Mouse (Mus musculus) limb, embryonic 11.5 days (tissue): ENCODE data around the gene Tvp23a. TPM values are rescaled to one million over a fixed set of nuclear protein-coding genes. Genes with fewer than 3 reads are reported as not detected.
A peak's percentile ranks its signal among the peaks of the same experiment; 100 is the strongest.

Source experiments
- ATAC-seq: fragments of 200-750 bp; cut with Nextera tagmentation; 2 replicates; pipeline ENCODE4 v1.8.0; 2017; ENCODE audit warnings: low read depth; ENCODE audit not compliant: insufficient number of reproducible peaks, low FRiP score, low TSS enrichment
- DNase-seq: peaks from one replicate; pipeline ENCODE4 v3.0.0-alpha.2; 2015; ENCODE audit warnings: low spot score
- H3K27ac ChIP-seq: fragments of 300-500 bp; sonication (generic); replicated peaks from 2 replicates; pipeline ENCODE4 v1.5.1; 2014; ENCODE audit warnings: low read depth, mild to moderate bottlenecking, low read length
- H3K27me3 ChIP-seq: fragments of 300-500 bp; sonication (generic); 2 replicates; pipeline ENCODE4 v1.6.1; 2014; ENCODE audit warnings: mild to moderate bottlenecking, low read length, mixed read lengths; ENCODE audit not compliant: control insufficient read depth, insufficient read depth
- H3K36me3 ChIP-seq: fragments of 300-500 bp; sonication (generic); 2 replicates; pipeline ENCODE4 v1.6.1; 2014; ENCODE audit warnings: mild to moderate bottlenecking, low read length, moderate library complexity, mixed read lengths; ENCODE audit not compliant: control insufficient read depth, insufficient read depth
- H3K4me1 ChIP-seq: fragments of 300-500 bp; sonication (generic); 2 replicates; pipeline ENCODE4 v1.6.1; 2014; ENCODE audit warnings: low read length, mixed read lengths; ENCODE audit not compliant: control insufficient read depth, insufficient read depth
- H3K4me2 ChIP-seq: fragments of 300-500 bp; sonication (generic); 2 replicates; pipeline ENCODE4 v1.6.1; 2014; ENCODE audit warnings: low read depth, mild to moderate bottlenecking, moderate library complexity; ENCODE audit not compliant: severe bottlenecking
- H3K4me3 ChIP-seq: fragments of 300-500 bp; sonication (generic); 2 replicates; pipeline ENCODE4 v1.5.1; 2014; ENCODE audit warnings: low read depth, low read length
- H3K9ac ChIP-seq: fragments of 300-500 bp; sonication (generic); 2 replicates; pipeline ENCODE4 v1.6.1; 2014; ENCODE audit warnings: mild to moderate bottlenecking, low read length
- H3K9me3 ChIP-seq: fragments of 300-500 bp; sonication (generic); 2 replicates; pipeline ENCODE4 v1.6.1; 2016; ENCODE audit warnings: low read length; ENCODE audit not compliant: control insufficient read depth
- WGBS: fragments of 180-500 bp; shearing (Covaris S2); extraction: QIAGEN DNeasy Blood & Tissue Kit; methylation state at CpG from one replicate; pipeline ENCODE4 v1.1.7; 2014; 5-methylcytosine and 5-hydroxymethylcytosine counted together
- polyA plus RNA-seq: library from polyadenylated mRNA; unstranded; fragments of >200 nt; fragmentation: Nextera tagmentation; extraction: Ambion mirVana; gene quantifications from 2 replicates; pipeline ENCODE4 v1.2.1, GENCODE M21; 2014

Tvp23a gene
- polyA plus RNA-seq, 1 experiment from 2014 or later, result 19.4 TPM

- 35% methylated on average over 11 of the region's 11 CpGs for WGBS
- no peak for DNase-seq
- H3K4me1 ChIP-seq, result peaks cover 5% of the 10 kb centered on the region; the same call in 1 of the 2 replicates
- no peak for ATAC-seq
- H3K4me2 ChIP-seq, result no peak overlapping the region
- H3K4me3 ChIP-seq, result no peak overlapping the region
- H3K9ac ChIP-seq, result no peak overlapping the region
- no peaks in the 10 kb centered on the region for H3K27me3 ChIP-seq
- no peaks in the 10 kb centered on the region for H3K9me3 ChIP-seq
- H3K27ac ChIP-seq, result no peak overlapping the region
- no peaks in the 10 kb centered on the region for H3K36me3 ChIP-seq
Observed at GRCm38 (mm10) chr16:10467391-10468107, 20.4 kb upstream of the Tvp23a start.

GRCm38 (mm10) chr16:10465011-10465681 lies 18.0 kb upstream of the Tvp23a start:
- ATAC-seq (no peak), DNase-seq (no peak)
- no peaks in the 10 kb centered on the region for H3K36me3 ChIP-seq
- H3K9ac ChIP-seq, result no peak overlapping the region
- no peak overlapping the region for H3K4me3 ChIP-seq
- peaks cover 5% of the 10 kb centered on the region; the same call in 1 of the 2 replicates for H3K4me1 ChIP-seq
- WGBS, result 11% methylated on average over 4 of the region's 4 CpGs
- H3K27ac ChIP-seq, result no peak overlapping the region
- no peaks in the 10 kb centered on the region for H3K9me3 ChIP-seq
- no peaks in the 10 kb centered on the region for H3K27me3 ChIP-seq
- H3K4me2 ChIP-seq, result no peak overlapping the region

GRCm38 (mm10) chr16:10461178-10461577 lies 14.0 kb upstream of the Tvp23a start:
- H3K9me3 ChIP-seq, result no peaks in the 10 kb centered on the region
- peaks cover 5% of the 10 kb centered on the region; the same call in 1 of the 2 replicates for H3K4me1 ChIP-seq
- 88% methylated on average over 2 of the region's 2 CpGs for WGBS
- no peaks in the 10 kb centered on the region for H3K36me3 ChIP-seq
- ATAC-seq (no peak), DNase-seq (no peak)
- no peak overlapping the region for H3K4me3 ChIP-seq
- H3K9ac ChIP-seq, result no peak overlapping the region
- H3K4me2 ChIP-seq, result no peak overlapping the region
- no peak overlapping the region for H3K27ac ChIP-seq
- H3K27me3 ChIP-seq, result no peaks in the 10 kb centered on the region

- Histone ChIP-seq H3K36me3 (no peaks in the 10 kb centered on the region), H3K4me2 (no peak overlapping the region), H3K9me3 (no peaks in the 10 kb centered on the region), H3K9ac (no peak overlapping the region), H3K4me3 (no peak overlapping the region), H3K27ac (no peak overlapping the region), H3K4me1 (peaks cover 9% of the 10 kb centered on the region), H3K27me3 (no peaks in the 10 kb centered on the region)
- WGBS, result 81% methylated on average over 2 of the region's 2 CpGs
- ATAC-seq (no peak), DNase-seq (no peak)
Observed at GRCm38 (mm10) chr16:10460188-10460587, 13.0 kb upstream of the Tvp23a start.

DNA sequence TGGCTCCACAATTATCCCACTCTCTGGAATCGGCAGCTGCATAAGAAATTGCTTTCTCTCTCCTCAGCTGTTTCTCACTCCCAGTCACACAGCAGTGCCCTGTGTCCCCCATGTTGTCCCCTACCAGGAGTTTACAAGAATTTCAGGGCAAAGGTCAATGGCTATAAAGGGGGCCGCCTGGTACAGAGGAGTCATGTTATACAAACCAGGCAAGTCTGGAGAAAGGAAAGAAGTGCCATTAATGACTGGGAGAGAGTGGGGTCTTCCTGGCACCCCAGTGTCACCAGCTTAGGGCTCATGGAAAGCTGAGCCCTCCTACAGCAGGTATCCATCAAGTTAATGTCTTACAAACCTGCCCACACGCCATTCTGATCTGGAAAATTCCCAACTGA lies 7.4 kb upstream of the Tvp23a start:
- H3K9ac ChIP-seq, result no peak overlapping the region
- H3K27ac ChIP-seq, result peak overlapping the region; percentile 59
- no peaks in the 10 kb centered on the region for H3K27me3 ChIP-seq
- no peaks in the 10 kb centered on the region for H3K36me3 ChIP-seq
- 0 out of 2 replicates have a peak overlapping the region, but pooled peaks have one; percentile 10 for H3K4me2 ChIP-seq
- no peaks in the 10 kb centered on the region for H3K9me3 ChIP-seq
- ATAC-seq, result peak; percentile 69
- H3K4me1 ChIP-seq, result peaks cover 19% of the 10 kb centered on the region
- WGBS, result 7% methylated on average over 3 of the region's 3 CpGs
- DNase-seq, result peak; percentile 75
- no peak overlapping the region for H3K4me3 ChIP-seq

DNA sequence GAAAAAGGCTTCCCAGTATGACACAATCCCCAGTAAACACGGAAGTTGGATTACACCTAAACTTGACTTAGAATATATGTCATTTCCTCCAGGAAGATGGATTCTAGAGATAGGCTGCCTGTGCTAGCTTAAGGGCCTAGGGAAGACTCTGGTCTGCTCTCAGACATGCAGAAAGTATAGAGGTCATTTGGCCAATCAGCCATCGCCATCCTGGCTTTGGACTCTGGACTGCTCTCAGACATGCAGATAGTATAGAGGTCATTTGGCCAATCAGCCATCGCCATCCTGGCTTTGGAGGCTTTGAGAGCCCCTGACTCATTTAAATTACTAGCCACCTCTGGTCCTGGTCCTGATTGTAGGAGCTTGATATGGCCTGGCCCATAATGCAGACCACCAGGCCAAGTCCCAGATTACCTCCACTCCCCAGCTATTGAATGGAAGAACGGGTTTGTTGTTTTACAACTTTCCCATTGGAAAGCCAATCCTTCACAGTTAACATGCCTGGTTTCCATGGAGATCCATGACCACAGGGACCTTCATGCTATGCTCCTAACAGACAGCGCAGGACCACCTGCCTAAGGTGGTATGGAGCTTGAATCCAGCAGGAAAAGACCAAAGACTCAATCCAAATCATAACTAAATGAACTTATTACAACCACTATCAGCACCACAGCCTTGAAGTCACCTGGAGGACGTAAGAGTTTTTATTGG lies 6.9 kb upstream of the Tvp23a start:
- Histone ChIP-seq H3K9ac (no peak overlapping the region), H3K27me3 (no peaks in the 10 kb centered on the region), H3K4me3 (no peak overlapping the region), H3K4me2 (0 out of 2 replicates have a peak overlapping the region, but pooled peaks have one; percentile 10), H3K36me3 (no peaks in the 10 kb centered on the region), H3K4me1 (peaks cover 19% of the 10 kb centered on the region), H3K9me3 (no peaks in the 10 kb centered on the region), H3K27ac (peak overlapping the region; percentile 59)
- 34% methylated on average over 6 of the region's 6 CpGs for WGBS
- ATAC-seq (peak; percentile 57), DNase-seq (no peak)

DNA sequence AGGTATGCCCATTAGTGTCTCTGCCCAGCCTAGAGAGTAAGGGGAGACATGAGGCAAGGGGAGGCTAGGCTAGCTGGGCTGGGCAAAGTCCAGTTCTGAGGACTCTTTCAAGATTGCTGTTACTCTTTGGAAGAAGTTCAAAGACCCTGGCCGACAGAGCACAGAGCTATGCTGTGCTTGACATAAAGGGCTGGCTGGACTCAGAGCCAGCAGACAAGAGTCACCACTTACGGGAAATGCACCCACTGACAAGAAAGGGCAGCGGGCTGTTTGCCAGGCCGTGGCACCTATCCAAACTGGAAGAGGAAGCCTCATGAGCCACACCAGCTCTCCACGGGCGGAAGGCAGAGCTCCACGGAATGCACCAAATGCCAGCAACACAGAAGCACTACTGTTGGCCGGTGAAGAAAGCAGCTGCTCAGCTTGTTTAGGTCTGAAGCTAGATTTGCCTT lies 5.3 kb upstream of the Tvp23a start:
- Histone ChIP-seq H3K9me3 (no peaks in the 10 kb centered on the region), H3K4me3 (no peak overlapping the region), H3K4me1 (peaks cover 23% of the 10 kb centered on the region), H3K27ac (no peak overlapping the region), H3K4me2 (no peak overlapping the region), H3K27me3 (no peaks in the 10 kb centered on the region), H3K36me3 (no peaks in the 10 kb centered on the region), H3K9ac (no peak overlapping the region)
- no peak for ATAC-seq
- WGBS, result 89% methylated on average over 8 of the region's 8 CpGs
- no peak for DNase-seq

DNA sequence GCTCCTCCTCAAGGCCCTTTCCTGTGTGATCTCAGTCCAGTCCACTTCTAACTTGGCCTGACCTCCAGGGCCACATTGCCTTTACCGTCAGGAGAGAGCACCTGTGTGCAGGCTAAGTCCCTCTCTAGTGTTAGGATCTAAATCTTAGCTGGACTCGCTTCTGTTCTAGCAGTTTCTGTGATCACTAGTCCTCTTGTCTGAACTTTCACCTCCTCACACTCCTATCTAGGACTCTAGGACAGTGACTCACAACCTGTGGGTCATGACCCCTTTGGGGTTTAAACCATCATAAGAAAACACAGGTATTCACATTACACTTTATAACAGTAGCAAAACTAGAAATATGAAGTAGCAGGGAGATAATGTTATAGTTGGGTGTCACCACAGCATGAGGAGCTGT lies 4.7 kb upstream of the Tvp23a start:
- H3K4me1 ChIP-seq, result peaks cover 24% of the 10 kb centered on the region
- 78% methylated on average over 2 of the region's 2 CpGs for WGBS
- H3K9ac ChIP-seq, result no peak overlapping the region
- no peaks in the 10 kb centered on the region for H3K9me3 ChIP-seq
- H3K27me3 ChIP-seq, result no peaks in the 10 kb centered on the region
- ATAC-seq, result no peak
- no peak overlapping the region for H3K4me2 ChIP-seq
- H3K36me3 ChIP-seq, result no peaks in the 10 kb centered on the region
- no peak overlapping the region for H3K27ac ChIP-seq
- no peak for DNase-seq
- no peak overlapping the region for H3K4me3 ChIP-seq
